Mouse (Mus musculus): ENCODE data around the gene Sept7. TPM values are rescaled to one million over a fixed set of nuclear protein-coding genes. Genes with fewer than 3 reads are reported as not detected.
"Not testable (repeated sequence)": the region's sequence is repeated elsewhere in the genome, so short reads cannot be mapped to it uniquely, and the experiment has no call there.

The Sept7 gene
- polyA plus RNA-seq, 1 experiment from 2014 or later = 276 TPM

DNA sequence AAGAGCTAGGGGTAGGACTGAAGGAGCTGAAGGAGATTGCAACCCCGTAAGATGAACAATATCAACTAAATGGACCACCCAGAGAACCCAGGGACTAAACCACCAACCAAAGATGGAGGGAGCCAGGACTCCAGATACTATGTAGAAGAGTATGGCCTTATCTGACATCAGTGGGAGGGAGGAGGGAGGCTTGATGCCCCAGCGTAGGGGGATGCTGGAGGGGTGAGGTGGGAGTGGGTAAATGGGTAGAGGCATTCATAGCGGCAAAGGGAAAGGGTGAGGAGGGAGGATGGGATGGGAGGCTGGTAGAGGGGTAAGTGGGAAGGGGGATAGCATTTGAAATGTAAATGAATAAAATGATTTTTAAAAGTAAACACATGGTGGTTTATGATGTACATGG lies 8.2 kb downstream of the Sept7 start:
- H3K27me3 ChIP-seq = no peaks in the 10 kb centered on the region
- no peak overlapping the region for H3K9ac ChIP-seq
- no peak for ATAC-seq (ENCODE audit: insufficient number of reproducible peaks, low FRiP score, low TSS enrichment, low read depth)
- no peak overlapping the region for H3K27ac ChIP-seq (replicated peaks)
- no peak overlapping the region for H3K4me3 ChIP-seq (replicated peaks)
- no peak overlapping the region for H3K4me2 ChIP-seq (replicated peaks)
- WGBS = 83% methylated on average over 3 of the region's 3 CpGs
- no peaks in the 10 kb centered on the region for H3K36me3 ChIP-seq
- no peaks in the 10 kb centered on the region for H3K9me3 ChIP-seq (replicated peaks)
- no peaks in the 10 kb centered on the region for H3K4me1 ChIP-seq

DNA sequence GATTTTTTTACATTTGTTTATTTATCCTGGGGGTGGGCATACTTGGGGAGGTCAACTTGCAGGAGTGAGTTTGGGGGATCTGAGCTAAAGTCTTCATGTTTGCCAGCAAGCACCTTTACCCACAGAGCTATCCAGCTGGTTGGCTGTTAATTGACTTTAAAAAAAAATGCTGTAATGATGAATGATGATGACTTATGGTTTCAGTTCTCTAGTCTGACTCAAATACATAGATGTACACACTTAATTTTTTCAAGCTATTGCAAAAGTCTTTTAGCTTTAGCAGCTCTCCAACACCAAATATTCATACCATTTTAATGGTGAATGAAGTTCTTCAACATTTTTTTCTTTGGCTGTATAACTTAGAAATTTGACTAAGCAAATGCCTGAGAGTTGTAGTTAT lies 8.7 kb downstream of the Sept7 start:
- H3K36me3 ChIP-seq = peaks cover 2% of the 10 kb centered on the region; the same call in 1 of the 2 replicates
- no peak overlapping the region for H3K27ac ChIP-seq (replicated peaks)
- H3K9me3 ChIP-seq (replicated peaks) = no peaks in the 10 kb centered on the region
- H3K27me3 ChIP-seq = no peaks in the 10 kb centered on the region
- no peak for ATAC-seq (ENCODE audit: insufficient number of reproducible peaks, low FRiP score, low TSS enrichment, low read depth)
- H3K4me3 ChIP-seq (replicated peaks) = no peak overlapping the region
- no peak overlapping the region for H3K9ac ChIP-seq
- no peak overlapping the region for H3K4me2 ChIP-seq (replicated peaks)
- H3K4me1 ChIP-seq = no peaks in the 10 kb centered on the region

DNA sequence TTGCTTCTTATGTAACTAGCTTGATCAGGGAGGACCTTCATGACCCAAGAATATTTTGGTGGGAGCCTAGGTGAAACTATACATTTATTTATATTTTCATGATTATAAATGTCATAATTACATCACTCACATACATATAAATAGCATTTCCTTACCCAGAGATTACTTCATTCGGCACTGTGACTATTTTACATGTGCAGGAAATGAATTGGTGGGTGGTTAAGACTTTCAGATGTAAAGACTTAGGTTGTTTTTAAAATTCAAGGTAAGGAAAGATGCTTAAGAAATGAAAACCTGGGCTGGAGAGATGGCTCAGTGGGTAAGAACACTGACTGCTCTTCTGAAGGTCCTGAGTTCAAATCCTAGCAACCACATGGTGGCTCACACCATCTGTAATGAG lies 9.8 kb downstream of the Sept7 start:
- Histone ChIP-seq H3K36me3 (peaks cover 7% of the 10 kb centered on the region; the same call in 1 of the 2 replicates), H3K4me1 (no peaks in the 10 kb centered on the region), H3K4me2 (replicated peaks) (no peak overlapping the region), H3K4me3 (replicated peaks) (no peak overlapping the region), H3K27ac (replicated peaks) (no peak overlapping the region), H3K9me3 (replicated peaks) (no peaks in the 10 kb centered on the region), H3K9ac (no peak overlapping the region), H3K27me3 (no peaks in the 10 kb centered on the region)
- no peak for ATAC-seq (ENCODE audit: insufficient number of reproducible peaks, low FRiP score, low TSS enrichment, low read depth)
- WGBS = 67% methylated on average over 1 of the region's 1 CpGs

DNA sequence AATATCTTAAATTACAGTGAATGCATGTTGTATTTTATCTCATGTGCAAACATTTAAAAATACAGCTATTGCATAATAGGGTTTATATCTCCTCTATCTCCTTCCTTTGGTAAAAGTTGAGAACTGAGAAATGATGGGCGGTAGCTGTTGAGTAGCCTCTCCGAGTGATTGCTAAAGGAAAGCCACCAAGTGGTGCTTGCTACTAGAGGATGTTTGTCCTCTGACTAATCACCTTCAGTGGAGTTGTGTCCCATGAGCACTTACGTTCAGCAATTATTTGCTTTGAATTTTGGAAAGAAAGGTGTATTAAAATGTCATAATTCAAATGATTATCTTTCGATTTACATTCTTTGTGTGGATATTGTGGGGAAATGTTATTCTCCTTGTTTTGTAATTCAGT lies 13.6 kb downstream of the Sept7 start:
- H3K9me3 ChIP-seq (replicated peaks) = no peaks in the 10 kb centered on the region
- WGBS = 95% methylated on average over 4 of the region's 4 CpGs
- no peaks in the 10 kb centered on the region for H3K4me1 ChIP-seq
- H3K9ac ChIP-seq = no peak overlapping the region
- H3K4me3 ChIP-seq (replicated peaks) = no peak overlapping the region
- no peak overlapping the region for H3K27ac ChIP-seq (replicated peaks)
- no peak for ATAC-seq (ENCODE audit: insufficient number of reproducible peaks, low FRiP score, low TSS enrichment, low read depth)
- H3K36me3 ChIP-seq = peaks cover 18% of the 10 kb centered on the region
- no peak overlapping the region for H3K4me2 ChIP-seq (replicated peaks)
- H3K27me3 ChIP-seq = no peaks in the 10 kb centered on the region

DNA sequence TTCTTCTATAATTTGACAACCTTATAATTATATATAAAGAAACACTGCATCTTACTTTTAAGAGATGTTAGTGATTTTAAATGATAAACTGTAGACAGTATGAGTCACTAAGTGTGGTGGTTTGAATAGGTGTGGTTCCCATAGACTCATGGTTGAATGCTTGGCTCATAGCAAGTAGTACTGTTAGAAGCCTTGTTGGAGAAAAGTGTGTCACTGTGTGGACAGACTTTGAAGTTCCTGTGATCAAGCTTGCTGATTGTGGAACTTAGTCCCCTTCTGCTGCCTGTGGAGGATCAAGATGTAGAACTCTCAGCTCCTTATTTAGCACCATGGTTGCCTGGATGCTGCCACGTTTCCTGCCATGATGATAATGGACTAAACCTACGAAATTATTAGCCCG lies 14.9 kb downstream of the Sept7 start:
- no peak overlapping the region for H3K27ac ChIP-seq (replicated peaks)
- H3K36me3 ChIP-seq = peaks cover 18% of the 10 kb centered on the region
- no peaks in the 10 kb centered on the region for H3K27me3 ChIP-seq
- no peaks in the 10 kb centered on the region for H3K4me1 ChIP-seq
- no peak for ATAC-seq (ENCODE audit: insufficient number of reproducible peaks, low FRiP score, low TSS enrichment, low read depth)
- H3K9me3 ChIP-seq (replicated peaks) = no peaks in the 10 kb centered on the region
- WGBS = 91% methylated on average over 3 of the region's 3 CpGs
- no peak overlapping the region for H3K9ac ChIP-seq
- H3K4me2 ChIP-seq (replicated peaks) = no peak overlapping the region
- H3K4me3 ChIP-seq (replicated peaks) = no peak overlapping the region

GRCm38 (mm10) chr9:25267574-25267973 lies 15.3 kb downstream of the Sept7 start:
- H3K36me3 ChIP-seq = peaks cover 18% of the 10 kb centered on the region
- H3K4me3 ChIP-seq (replicated peaks) = no peak overlapping the region
- no peaks in the 10 kb centered on the region for H3K9me3 ChIP-seq (replicated peaks)
- no peak overlapping the region for H3K27ac ChIP-seq (replicated peaks)
- no peaks in the 10 kb centered on the region for H3K4me1 ChIP-seq
- no peak for ATAC-seq (ENCODE audit: insufficient number of reproducible peaks, low FRiP score, low TSS enrichment, low read depth)
- no peak overlapping the region for H3K9ac ChIP-seq
- no peak overlapping the region for H3K4me2 ChIP-seq (replicated peaks)
- H3K27me3 ChIP-seq = no peaks in the 10 kb centered on the region
- 83% methylated on average over 2 of the region's 2 CpGs for WGBS

DNA sequence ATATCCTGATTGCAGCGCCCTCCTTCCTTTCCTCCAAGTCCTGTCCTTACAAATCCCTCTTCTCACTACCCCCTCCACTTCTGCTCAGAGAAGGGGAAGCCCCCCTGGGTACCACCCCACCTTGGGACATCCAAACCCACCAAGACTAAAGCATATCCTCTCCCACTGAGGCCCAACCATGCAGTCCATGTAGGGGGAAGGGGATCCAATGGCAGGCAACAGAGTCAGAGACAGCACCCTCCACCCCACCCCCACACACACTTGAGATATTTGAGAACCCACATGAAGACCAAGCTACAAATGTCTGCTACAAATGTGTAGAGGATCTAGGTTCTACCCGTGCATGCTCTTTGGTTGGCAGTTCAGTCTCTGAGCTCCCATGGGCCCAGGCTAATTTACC lies 19.7 kb downstream of the Sept7 start:
- Histone ChIP-seq H3K27ac (replicated peaks) (no peak overlapping the region), H3K4me3 (replicated peaks) (no peak overlapping the region), H3K4me2 (replicated peaks) (no peak overlapping the region), H3K36me3 (peaks cover 12% of the 10 kb centered on the region), H3K27me3 (no peaks in the 10 kb centered on the region), H3K9ac (no peak overlapping the region), H3K4me1 (no peaks in the 10 kb centered on the region), H3K9me3 (replicated peaks) (no peaks in the 10 kb centered on the region)
- 84% methylated on average over 2 of the region's 2 CpGs for WGBS
- no peak for ATAC-seq (ENCODE audit: insufficient number of reproducible peaks, low FRiP score, low TSS enrichment, low read depth)

DNA sequence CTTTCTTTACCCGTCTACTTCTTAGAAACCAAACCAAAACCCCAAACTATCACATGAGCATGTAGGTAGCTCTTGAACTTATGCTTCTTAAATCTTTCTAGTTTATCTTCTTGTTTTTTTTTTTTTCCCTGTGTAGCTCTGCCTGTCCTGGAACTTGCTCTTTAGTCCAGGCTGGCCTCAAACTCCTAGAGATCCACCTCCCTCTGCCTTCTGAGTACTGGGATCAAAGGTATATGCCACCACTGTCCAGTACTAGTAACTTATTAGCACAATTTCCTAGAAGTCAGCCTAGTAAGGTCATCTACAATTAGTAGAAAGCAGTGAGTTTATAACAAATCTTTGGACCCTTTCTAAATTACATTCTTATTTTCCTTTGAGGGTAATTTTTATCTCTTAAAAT lies 37.6 kb downstream of the Sept7 start:
- H3K36me3 ChIP-seq = peaks cover 21% of the 10 kb centered on the region; the same call in 1 of the 2 replicates
- H3K9ac ChIP-seq = no peak overlapping the region
- no peak overlapping the region for H3K4me2 ChIP-seq (replicated peaks)
- no peaks in the 10 kb centered on the region for H3K4me1 ChIP-seq
- H3K4me3 ChIP-seq (replicated peaks) = no peak overlapping the region
- no peaks in the 10 kb centered on the region for H3K27me3 ChIP-seq
- H3K27ac ChIP-seq (replicated peaks) = no peak overlapping the region
- no peaks in the 10 kb centered on the region for H3K9me3 ChIP-seq (replicated peaks)
- 91% methylated on average over 1 of the region's 1 CpGs for WGBS
- ATAC-seq (ENCODE audit: insufficient number of reproducible peaks, low FRiP score, low TSS enrichment, low read depth) = no peak

DNA sequence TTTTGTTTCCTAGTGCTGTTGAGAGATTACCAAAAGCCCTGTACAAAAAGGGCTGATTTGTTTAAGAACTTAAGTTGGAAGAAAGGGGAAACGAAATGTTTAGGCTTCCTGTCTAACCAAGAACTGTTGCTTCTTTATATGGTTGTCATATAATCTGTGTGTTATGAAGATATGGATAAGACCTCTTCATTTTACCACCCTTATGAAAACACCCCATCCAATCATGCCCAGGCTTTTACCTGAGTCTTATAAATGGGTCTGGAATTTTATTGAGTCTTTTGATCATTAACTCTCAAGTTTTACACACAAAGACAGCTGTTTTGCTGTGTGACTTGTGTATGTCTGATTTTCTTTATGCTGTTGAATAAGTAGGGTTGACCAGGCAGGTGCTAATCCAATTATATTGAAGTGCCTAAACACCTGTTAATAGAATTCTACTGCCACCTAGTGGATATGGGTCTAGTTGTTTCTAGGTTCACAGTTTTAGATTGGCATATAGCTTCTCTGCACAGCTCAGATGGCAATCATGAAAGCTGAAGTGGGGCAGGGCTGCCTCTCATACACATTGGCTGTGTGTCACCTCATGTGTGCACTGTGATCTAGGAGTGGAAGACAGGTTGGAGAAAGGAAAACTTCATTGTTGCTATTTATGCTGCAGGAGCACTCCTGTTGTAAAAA lies 57.4 kb downstream of the Sept7 start:
- Histone ChIP-seq H3K27ac (replicated peaks) (no peak overlapping the region), H3K4me1 (no peaks in the 10 kb centered on the region)

GRCm38 (mm10) chr9:25314304-25314703 lies 62.1 kb downstream of the Sept7 start:
- WGBS = 82% methylated on average over 4 of the region's 4 CpGs
- H3K27me3 ChIP-seq = no peaks in the 10 kb centered on the region
- ATAC-seq (ENCODE audit: insufficient number of reproducible peaks, low FRiP score, low TSS enrichment, low read depth) = no peak
- no peak overlapping the region for H3K9ac ChIP-seq
- no peak overlapping the region for H3K27ac ChIP-seq (replicated peaks)
- H3K36me3 ChIP-seq = peaks cover 7% of the 10 kb centered on the region
- no peak overlapping the region for H3K4me3 ChIP-seq (replicated peaks)
- H3K4me1 ChIP-seq = no peaks in the 10 kb centered on the region
- no peak overlapping the region for H3K4me2 ChIP-seq (replicated peaks)
- no peaks in the 10 kb centered on the region for H3K9me3 ChIP-seq (replicated peaks)

More for the DNA sequence above, 57.4 kb downstream of the Sept7 start:
- no peak overlapping the region for H3K4me2 ChIP-seq (replicated peaks)
- no peaks in the 10 kb centered on the region for H3K27me3 ChIP-seq
- no peak overlapping the region for H3K9ac ChIP-seq
- 80% methylated on average over 1 of the region's 1 CpGs for WGBS
- ATAC-seq (ENCODE audit: insufficient number of reproducible peaks, low FRiP score, low TSS enrichment, low read depth) = no peak
- H3K36me3 ChIP-seq = peaks cover 24% of the 10 kb centered on the region
- H3K9me3 ChIP-seq (replicated peaks) = no peaks in the 10 kb centered on the region
- no peak overlapping the region for H3K4me3 ChIP-seq (replicated peaks)

GRCm38 (mm10) chr9:25317827-25318505 lies 65.7 kb downstream of the Sept7 start:
- WGBS = 50% methylated on average over 4 of the region's 4 CpGs
- Histone ChIP-seq H3K9ac (no peak overlapping the region), H3K4me3 (replicated peaks) (no peak overlapping the region), H3K9me3 (replicated peaks) (no peaks in the 10 kb centered on the region), H3K4me1 (no peaks in the 10 kb centered on the region), H3K36me3 (peaks cover 2% of the 10 kb centered on the region; the same call in 1 of the 2 replicates), H3K27ac (replicated peaks) (no peak overlapping the region), H3K27me3 (no peaks in the 10 kb centered on the region), H3K4me2 (replicated peaks) (no peak overlapping the region)
- ATAC-seq (ENCODE audit: insufficient number of reproducible peaks, low FRiP score, low TSS enrichment, low read depth) = peak; percentile 70

- H3K27ac ChIP-seq (replicated peaks) = not testable (repeated sequence)
- WGBS = 79% methylated on average over 6 of the region's 6 CpGs
These were observed 67.4 kb downstream of the Sept7 start for GRCm38 (mm10) chr9:25319676-25320075.

More at GRCm38 (mm10) chr9:25319676-25320075, 67.4 kb downstream of the Sept7 start:
- not testable (repeated sequence) for H3K4me2 ChIP-seq (replicated peaks); H3K4me3 ChIP-seq (replicated peaks); ATAC-seq (ENCODE audit: insufficient number of reproducible peaks, low FRiP score, low TSS enrichment, low read depth); H3K9me3 ChIP-seq (replicated peaks); H3K4me1 ChIP-seq; H3K27me3 ChIP-seq; H3K36me3 ChIP-seq; H3K9ac ChIP-seq
